Mouse (Mus musculus) retina, postnatal 1 day (tissue): Measurements from ENCODE around the gene Vmn2r113.
"Not testable (repeated sequence)": the region's sequence is repeated elsewhere in the genome, so short reads cannot be mapped to it uniquely, and the experiment has no call there.

Experiments used
- DNase-seq: peaks from one replicate; pipeline ENCODE4 v3.0.0-alpha.2; 2012

Vmn2r113 gene

DNA sequence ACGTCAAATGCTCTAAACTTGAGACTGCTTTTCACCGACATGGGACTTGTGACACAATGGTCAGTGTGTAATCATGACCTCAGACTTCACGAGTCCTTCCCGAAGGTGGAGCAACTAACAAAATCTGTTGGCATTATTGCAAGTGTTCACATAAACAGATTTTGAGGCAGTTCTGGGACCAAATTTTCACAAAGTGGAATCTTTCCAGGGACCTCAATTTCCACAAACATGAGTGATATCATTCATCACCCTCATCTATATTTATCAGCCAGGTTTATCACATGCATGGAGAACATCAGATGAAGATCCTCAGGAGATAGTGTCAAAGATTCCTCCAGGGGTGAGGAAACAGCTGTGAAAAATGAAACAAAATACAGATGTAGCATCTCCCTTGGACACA is at the start of gene Vmn2r113:
Gene Vmn2r113, plus strand, starts transcription at position 301 of the 400 bp plus-strand sequence.
- DNase-seq = not testable (repeated sequence)
